Mouse (Mus musculus) spleen, postnatal 14 days (tissue): Measurements from ENCODE around the gene Marf1.
"Not testable (repeated sequence)": the region's sequence is repeated elsewhere in the genome, so short reads cannot be mapped to it uniquely, and the experiment has no call there.

ENCODE experiments used
- DNase-seq, 2 experiments: peaks; one replicate each; pipeline ENCODE4 v3.0.0; 2021 to 2022; ENCODE audit warnings: low spot score in 2 of 2

Marf1 gene

DNA sequence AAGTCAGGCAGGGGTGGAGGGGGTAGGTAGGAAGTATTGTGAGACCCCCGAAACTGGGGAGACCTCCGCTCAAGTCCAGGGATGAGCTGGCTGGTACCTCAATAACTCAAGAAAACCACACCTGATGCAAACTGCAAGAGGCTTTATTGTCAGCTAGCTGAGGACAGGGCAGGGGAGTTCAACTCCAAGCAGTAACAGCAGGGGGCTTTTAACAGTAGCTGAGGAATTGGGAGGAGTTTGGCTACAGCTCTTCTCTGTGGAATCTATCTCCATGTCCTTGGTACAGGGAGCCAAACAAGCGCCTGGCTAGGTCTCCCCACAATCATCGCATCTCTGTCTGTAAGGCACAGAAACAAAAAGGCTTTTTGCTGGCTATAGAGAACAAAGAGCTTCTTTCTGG, 96.6 kb downstream of the Marf1 start:
- DNase-seq: not testable (repeated sequence)

DNA sequence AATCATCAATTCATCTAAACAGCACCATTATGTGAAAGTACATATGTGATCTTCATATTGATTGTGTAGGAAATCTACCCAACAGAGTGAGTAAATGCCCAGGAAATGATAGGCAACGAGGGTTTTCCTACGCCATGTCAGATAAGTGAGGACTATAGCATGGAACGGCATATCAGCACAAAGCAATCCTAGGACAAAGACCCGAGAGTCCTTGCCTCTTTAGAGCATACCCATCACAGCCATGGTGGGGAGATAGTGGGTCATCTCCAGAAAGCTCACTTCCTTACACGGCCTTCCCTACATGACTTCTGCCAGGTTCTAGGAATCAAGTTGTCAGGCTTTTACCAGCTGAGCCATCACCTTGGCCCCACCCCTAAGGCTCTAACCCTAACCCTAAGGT, 103.3 kb downstream of the Marf1 start:
- no peak for DNase-seq
